18 mouse cellular contexts compared by ENCODE assay signal in the genomic region with DNA sequence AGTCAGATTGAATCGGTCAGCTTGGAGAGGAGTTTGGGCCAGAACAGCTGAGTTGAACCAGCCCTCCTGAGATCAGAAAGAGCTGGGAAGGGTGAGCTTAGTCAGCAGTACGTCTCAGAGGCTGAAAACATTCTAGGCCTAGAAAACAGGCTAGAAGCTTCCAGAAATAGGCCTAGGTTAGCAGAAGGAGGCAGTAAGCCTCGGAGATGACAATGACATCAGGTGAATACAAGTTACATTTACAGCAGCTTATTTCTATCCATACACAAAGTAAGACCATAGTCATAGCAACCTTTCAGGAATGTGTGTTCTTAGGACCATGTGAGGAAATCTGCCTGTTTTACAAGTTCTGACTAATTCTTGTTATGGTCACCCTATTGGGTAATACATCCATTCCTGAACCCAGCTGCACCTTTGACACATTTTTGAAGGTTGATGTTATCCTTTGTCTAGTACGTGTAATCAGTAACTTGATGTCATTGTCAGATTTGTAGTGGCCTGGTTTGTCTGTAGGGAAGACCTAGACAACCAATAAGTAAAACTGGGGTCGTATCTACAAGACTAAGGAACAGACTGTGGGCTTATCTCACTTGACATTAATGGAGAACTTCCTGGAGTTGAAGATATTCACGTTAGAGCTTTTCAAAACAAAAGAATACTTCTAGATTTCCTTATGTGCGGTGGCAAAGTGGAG. TPM values are rescaled to one million over a fixed set of nuclear protein-coding genes. Genes with fewer than 3 reads are reported as not detected.
A peak's percentile ranks its signal among the peaks of the same experiment; 100 is the strongest.
DNase-seq lines count a peak whose midpoint lies in the region; ATAC-seq and TF ChIP-seq lines count a peak whose summit lies in the region.
"Had no signal": no experiment of that assay in that cellular context is flagged by ENCODE, and none has a peak within 500 bp of the region (broad histone marks: within the 10 kb centered on the region; RNA-seq: fewer than 3 reads in every experiment).

No protein-coding gene starts in this region.

- 0 out of 2 replicates have a peak overlapping the region, but pooled peaks have one; percentile 0 for H3K4me3 ChIP-seq in embryonic facial prominence, embryonic 14.5 days (ENCODE audit: low read depth, low read length)
- no peak overlapping the region for H3K4me3 ChIP-seq in embryonic facial prominence, embryonic 10.5 days
- no peak overlapping the region for H3K4me3 ChIP-seq in intestine, embryonic 16.5 days (ENCODE audit: low read length)
- H3K4me3 ChIP-seq in intestine, postnatal 0 days (ENCODE audit: low read depth, low read length), result no peak overlapping the region
- no peak overlapping the region for H3K4me3 ChIP-seq in embryonic facial prominence, embryonic 15.5 days (replicated peaks)
- no peak overlapping the region for H3K4me3 ChIP-seq in stomach, embryonic 16.5 days (replicated peaks; ENCODE audit: low read length)
- no peak overlapping the region for H3K4me3 ChIP-seq in hindbrain, embryonic 10.5 days
- H3K4me3 ChIP-seq: forebrain, embryonic 15.5 days; intestine, embryonic 15.5 days; midbrain, embryonic 12.5 days; neural tube, embryonic 15.5 days had no signal

- H3K9me3 ChIP-seq in embryonic facial prominence, embryonic 14.5 days (ENCODE audit: control insufficient read depth, low read length), result no peaks in the 10 kb centered on the region
- no peaks in the 10 kb centered on the region for H3K9me3 ChIP-seq in embryonic facial prominence, embryonic 10.5 days
- H3K9me3 ChIP-seq in intestine, embryonic 16.5 days (ENCODE audit: control insufficient read depth, low read length), result no peaks in the 10 kb centered on the region
- H3K9me3 ChIP-seq in intestine, postnatal 0 days (ENCODE audit: control insufficient read depth), result no peaks in the 10 kb centered on the region
- H3K9me3 ChIP-seq in embryonic facial prominence, embryonic 15.5 days (replicated peaks), result no peaks in the 10 kb centered on the region
- no peaks in the 10 kb centered on the region for H3K9me3 ChIP-seq in stomach, embryonic 16.5 days (replicated peaks; ENCODE audit: control insufficient read depth, low read length)
- H3K9me3 ChIP-seq in hindbrain, embryonic 10.5 days, result no peaks in the 10 kb centered on the region
- H3K9me3 ChIP-seq: forebrain, embryonic 15.5 days; intestine, embryonic 15.5 days; midbrain, embryonic 12.5 days; neural tube, embryonic 15.5 days had no signal

- 76% methylated on average over 7 of the region's 7 CpGs for WGBS in embryonic facial prominence, embryonic 14.5 days
- WGBS in embryonic facial prominence, embryonic 10.5 days, result 78% methylated on average over 7 of the region's 7 CpGs
- WGBS in intestine, embryonic 16.5 days, result 72% methylated on average over 7 of the region's 7 CpGs
- WGBS in intestine, postnatal 0 days, result 61% methylated on average over 7 of the region's 7 CpGs
- 75% methylated on average over 7 of the region's 7 CpGs for WGBS in embryonic facial prominence, embryonic 15.5 days
- 72% methylated on average over 7 of the region's 7 CpGs for WGBS in stomach, embryonic 16.5 days
- WGBS in hindbrain, embryonic 10.5 days, result 77% methylated on average over 7 of the region's 7 CpGs

- no peak overlapping the region for H3K9ac ChIP-seq in embryonic facial prominence, embryonic 14.5 days (ENCODE audit: low read depth, low read length)
- no peak overlapping the region for H3K9ac ChIP-seq in intestine, embryonic 16.5 days (ENCODE audit: low read depth, low read length)
- H3K9ac ChIP-seq in intestine, postnatal 0 days (ENCODE audit: low read depth, low read length), result no peak overlapping the region
- H3K9ac ChIP-seq in embryonic facial prominence, embryonic 15.5 days, result no peak overlapping the region
- no peak overlapping the region for H3K9ac ChIP-seq in stomach, embryonic 16.5 days (ENCODE audit: low read length)
- H3K9ac ChIP-seq: forebrain, embryonic 15.5 days; hindbrain, embryonic 14.5 days; intestine, embryonic 15.5 days; midbrain, embryonic 12.5 days; neural tube, embryonic 15.5 days had no signal

- peaks cover 13% of the 10 kb centered on the region for H3K4me1 ChIP-seq in embryonic facial prominence, embryonic 14.5 days (ENCODE audit: control insufficient read depth, insufficient read depth, low read length)
- peaks cover 33% of the 10 kb centered on the region for H3K4me1 ChIP-seq in embryonic facial prominence, embryonic 10.5 days
- H3K4me1 ChIP-seq in intestine, embryonic 16.5 days (ENCODE audit: control insufficient read depth, insufficient read depth, low read length), result peaks cover 22% of the 10 kb centered on the region
- H3K4me1 ChIP-seq in intestine, postnatal 0 days (replicated peaks; ENCODE audit: control insufficient read depth, insufficient read depth, low read length), result peaks cover 6% of the 10 kb centered on the region; the same call in 1 of the 2 replicates
- H3K4me1 ChIP-seq in embryonic facial prominence, embryonic 15.5 days, result peaks cover 27% of the 10 kb centered on the region
- peaks cover 20% of the 10 kb centered on the region for H3K4me1 ChIP-seq in stomach, embryonic 16.5 days (ENCODE audit: control insufficient read depth, insufficient read depth, low read length)
- H3K4me1 ChIP-seq in hindbrain, embryonic 10.5 days (replicated peaks), result peaks cover 26% of the 10 kb centered on the region

- H3K4me2 ChIP-seq in embryonic facial prominence, embryonic 14.5 days (ENCODE audit: low read depth, low read length), result no peak overlapping the region
- no peak overlapping the region for H3K4me2 ChIP-seq in intestine, embryonic 16.5 days (ENCODE audit: low read depth, low read length)
- H3K4me2 ChIP-seq in intestine, postnatal 0 days (replicated peaks; ENCODE audit: low read depth), result no peak overlapping the region
- no peak overlapping the region for H3K4me2 ChIP-seq in embryonic facial prominence, embryonic 15.5 days (replicated peaks)
- H3K4me2 ChIP-seq in stomach, embryonic 16.5 days (ENCODE audit: low read depth, low read length), result no peak overlapping the region
- H3K4me2 ChIP-seq: forebrain, embryonic 15.5 days; intestine, embryonic 15.5 days; midbrain, embryonic 12.5 days; neural tube, embryonic 15.5 days had no signal

- H3K27me3 ChIP-seq in embryonic facial prominence, embryonic 14.5 days (replicated peaks; ENCODE audit: control insufficient read depth, insufficient read depth, low read length), result peaks cover 11% of the 10 kb centered on the region
- H3K27me3 ChIP-seq in embryonic facial prominence, embryonic 10.5 days (replicated peaks; ENCODE audit: low read depth, poor library complexity, severe bottlenecking), result peaks cover 10% of the 10 kb centered on the region
- no peaks in the 10 kb centered on the region for H3K27me3 ChIP-seq in intestine, embryonic 16.5 days (replicated peaks; ENCODE audit: control insufficient read depth, insufficient read depth, low read length)
- no peaks in the 10 kb centered on the region for H3K27me3 ChIP-seq in intestine, postnatal 0 days (replicated peaks; ENCODE audit: control insufficient read depth, insufficient read depth, low read length)
- peaks cover 11% of the 10 kb centered on the region for H3K27me3 ChIP-seq in embryonic facial prominence, embryonic 15.5 days
- no peaks in the 10 kb centered on the region for H3K27me3 ChIP-seq in stomach, embryonic 16.5 days (ENCODE audit: control insufficient read depth, insufficient read depth, low read length)
- peaks cover 11% of the 10 kb centered on the region for H3K27me3 ChIP-seq in hindbrain, embryonic 10.5 days (ENCODE audit: insufficient read depth, poor library complexity, severe bottlenecking)
- H3K27me3 ChIP-seq: intestine, embryonic 15.5 days had no signal

- DNase-seq in embryonic facial prominence, embryonic 14.5 days (ENCODE audit: low spot score), result no peak
- DNase-seq in embryonic facial prominence, embryonic 10.5 days (ENCODE audit: low spot score), result no peak
- no peak for DNase-seq in hindbrain, embryonic 10.5 days (ENCODE audit: low spot score)
- no peak for DNase-seq in left cerebral cortex, adult 11 months (ENCODE audit: low spot score)
- DNase-seq: cerebellum, adult 8-10 months; lung, adult 18-20 months; lung, postnatal 4 days; thymus, postnatal 36 days had no signal

- 0 out of 2 replicates have a peak, but pooled peaks cover 4% of the 10 kb centered on the region for H3K36me3 ChIP-seq in embryonic facial prominence, embryonic 14.5 days (ENCODE audit: control insufficient read depth, insufficient read depth, low read length)
- H3K36me3 ChIP-seq in embryonic facial prominence, embryonic 10.5 days (replicated peaks), result peaks cover 12% of the 10 kb centered on the region
- H3K36me3 ChIP-seq in intestine, embryonic 16.5 days (ENCODE audit: control insufficient read depth, insufficient read depth, low read length), result no peaks in the 10 kb centered on the region
- no peaks in the 10 kb centered on the region for H3K36me3 ChIP-seq in intestine, postnatal 0 days (ENCODE audit: control insufficient read depth, insufficient read depth)
- peaks cover 8% of the 10 kb centered on the region for H3K36me3 ChIP-seq in embryonic facial prominence, embryonic 15.5 days
- no peaks in the 10 kb centered on the region for H3K36me3 ChIP-seq in stomach, embryonic 16.5 days (ENCODE audit: control insufficient read depth, insufficient read depth, low read length)
- H3K36me3 ChIP-seq in hindbrain, embryonic 10.5 days, result peaks cover 11% of the 10 kb centered on the region
- H3K36me3 ChIP-seq: forebrain, embryonic 15.5 days; intestine, embryonic 15.5 days; midbrain, embryonic 12.5 days had no signal

- no peak for TF ChIP-seq CTCF in intestine, postnatal 0 days (IDR thresholded peaks at IDR 0.05; ENCODE audit: low read depth)

- no peak overlapping the region for H3K27ac ChIP-seq in embryonic facial prominence, embryonic 14.5 days (replicated peaks; ENCODE audit: low read depth, low read length)
- H3K27ac ChIP-seq in embryonic facial prominence, embryonic 10.5 days (replicated peaks), result no peak overlapping the region
- H3K27ac ChIP-seq in intestine, embryonic 16.5 days (ENCODE audit: low read length), result peak overlapping the region; percentile 52; the same call in 1 of the 2 replicates
- no peak overlapping the region for H3K27ac ChIP-seq in intestine, postnatal 0 days (ENCODE audit: low read depth, low read length)
- 0 out of 2 replicates have a peak overlapping the region, but pooled peaks have one; percentile 22 for H3K27ac ChIP-seq in embryonic facial prominence, embryonic 15.5 days (replicated peaks)
- H3K27ac ChIP-seq in stomach, embryonic 16.5 days (ENCODE audit: low read length), result peak overlapping the region; percentile 60
- H3K27ac ChIP-seq in hindbrain, embryonic 10.5 days, result no peak overlapping the region
- H3K27ac ChIP-seq: forebrain, embryonic 15.5 days; hindbrain, embryonic 14.5 days; intestine, embryonic 15.5 days; kidney, postnatal 0 days; midbrain, embryonic 12.5 days; neural tube, embryonic 15.5 days had no signal

- no peak for ATAC-seq in embryonic facial prominence, embryonic 14.5 days (ENCODE audit: low read depth)
- ATAC-seq in intestine, embryonic 16.5 days, result no peak
- no peak for ATAC-seq in intestine, postnatal 0 days
- no peak for ATAC-seq in embryonic facial prominence, embryonic 15.5 days (ENCODE audit: insufficient number of reproducible peaks, low FRiP score, low TSS enrichment, low read depth)
- no peak for ATAC-seq in stomach, embryonic 16.5 days (ENCODE audit: insufficient read depth, low FRiP score)
- ATAC-seq: forebrain, embryonic 15.5 days; intestine, embryonic 15.5 days had no signal

RNA-seq across cellular contexts. Expression of a gene that starts 2.6 kb away (rescaled TPM):
- 5.2 and 5.3 TPM in 2 replicates for polyA plus RNA-seq in embryonic facial prominence, embryonic 14.5 days (2014; fragmentation: Nextera tagmentation; extraction: Ambion mirVana)
- 4.2 and 4.6 TPM in 2 replicates for polyA plus RNA-seq in embryonic facial prominence, embryonic 10.5 days (2016; fragmentation: Nextera tagmentation; extraction: Ambion mirVana)
- 4.1 and 5.9 TPM in 2 replicates for polyA plus RNA-seq in intestine, embryonic 16.5 days (2015; fragmentation: Nextera tagmentation; extraction: Ambion mirVana)
- polyA plus RNA-seq in intestine, postnatal 0 days (2015; fragmentation: Nextera tagmentation; extraction: Ambion mirVana), result 4.0 and 4.2 TPM in 2 replicates
- 7.5 and 8.1 TPM in 2 replicates for polyA plus RNA-seq in embryonic facial prominence, embryonic 15.5 days (2015; fragmentation: Nextera tagmentation; extraction: Ambion mirVana)
- 4.6 and 5.7 TPM in 2 replicates for polyA plus RNA-seq in stomach, embryonic 16.5 days (2015; fragmentation: Nextera tagmentation; extraction: Ambion mirVana)
- polyA plus RNA-seq in hindbrain, embryonic 10.5 days (2016; fragmentation: Nextera tagmentation; extraction: Ambion mirVana), result 4.5 and 5.1 TPM in 2 replicates

RNA-seq across cellular contexts. Expression of a gene that starts 6.2 kb away (rescaled TPM):
- polyA plus RNA-seq in embryonic facial prominence, embryonic 14.5 days (2014; fragmentation: Nextera tagmentation; extraction: Ambion mirVana), result 1.3 TPM in 2 replicates
- polyA plus RNA-seq in embryonic facial prominence, embryonic 10.5 days (2016; fragmentation: Nextera tagmentation; extraction: Ambion mirVana), result 0.14 and 0.16 TPM in 2 replicates
- polyA plus RNA-seq in intestine, embryonic 16.5 days (2015; fragmentation: Nextera tagmentation; extraction: Ambion mirVana), result 0.78 and 1.2 TPM in 2 replicates
- 0.38 and 0.56 TPM in 2 replicates for polyA plus RNA-seq in intestine, postnatal 0 days (2015; fragmentation: Nextera tagmentation; extraction: Ambion mirVana)
- 5.4 and 5.8 TPM in 2 replicates for polyA plus RNA-seq in embryonic facial prominence, embryonic 15.5 days (2015; fragmentation: Nextera tagmentation; extraction: Ambion mirVana)
- polyA plus RNA-seq in stomach, embryonic 16.5 days (2015; fragmentation: Nextera tagmentation; extraction: Ambion mirVana), result 1.7 and 2.6 TPM in 2 replicates
- 0.26 and 0.30 TPM in 2 replicates for polyA plus RNA-seq in hindbrain, embryonic 10.5 days (2016; fragmentation: Nextera tagmentation; extraction: Ambion mirVana)

RNA-seq across cellular contexts. Expression of a gene that starts 6.7 kb away (rescaled TPM):
- 3.4 and 4.6 TPM in 2 replicates for polyA plus RNA-seq in embryonic facial prominence, embryonic 14.5 days (2014; fragmentation: Nextera tagmentation; extraction: Ambion mirVana)
- polyA plus RNA-seq in embryonic facial prominence, embryonic 10.5 days (2016; fragmentation: Nextera tagmentation; extraction: Ambion mirVana), result 3.0 and 5.7 TPM in 2 replicates
- polyA plus RNA-seq in intestine, embryonic 16.5 days (2015; fragmentation: Nextera tagmentation; extraction: Ambion mirVana), result 1.3 and 1.4 TPM in 2 replicates
- 5.0 and 5.3 TPM in 2 replicates for polyA plus RNA-seq in intestine, postnatal 0 days (2015; fragmentation: Nextera tagmentation; extraction: Ambion mirVana)
- polyA plus RNA-seq in embryonic facial prominence, embryonic 15.5 days (2015; fragmentation: Nextera tagmentation; extraction: Ambion mirVana), result 2.3 and 4.9 TPM in 2 replicates
- 0.98 and 1.5 TPM in 2 replicates for polyA plus RNA-seq in stomach, embryonic 16.5 days (2015; fragmentation: Nextera tagmentation; extraction: Ambion mirVana)
- 3.5 and 4.7 TPM in 2 replicates for polyA plus RNA-seq in hindbrain, embryonic 10.5 days (2016; fragmentation: Nextera tagmentation; extraction: Ambion mirVana)

RNA-seq across cellular contexts. Expression of a gene that starts 19.6 kb away (rescaled TPM):
- 912 and 926 TPM in 2 replicates for polyA plus RNA-seq in embryonic facial prominence, embryonic 14.5 days (2014; fragmentation: Nextera tagmentation; extraction: Ambion mirVana)
- 838 and 844 TPM in 2 replicates for polyA plus RNA-seq in embryonic facial prominence, embryonic 10.5 days (2016; fragmentation: Nextera tagmentation; extraction: Ambion mirVana)
- 713 and 755 TPM in 2 replicates for polyA plus RNA-seq in intestine, embryonic 16.5 days (2015; fragmentation: Nextera tagmentation; extraction: Ambion mirVana)
- 435 and 447 TPM in 2 replicates for polyA plus RNA-seq in intestine, postnatal 0 days (2015; fragmentation: Nextera tagmentation; extraction: Ambion mirVana)
- polyA plus RNA-seq in embryonic facial prominence, embryonic 15.5 days (2015; fragmentation: Nextera tagmentation; extraction: Ambion mirVana), result 718 and 762 TPM in 2 replicates
- polyA plus RNA-seq in stomach, embryonic 16.5 days (2015; fragmentation: Nextera tagmentation; extraction: Ambion mirVana), result 634 and 687 TPM in 2 replicates
- 672 and 778 TPM in 2 replicates for polyA plus RNA-seq in hindbrain, embryonic 10.5 days (2016; fragmentation: Nextera tagmentation; extraction: Ambion mirVana)

RNA-seq across cellular contexts. Expression of a gene that starts 51.7 kb away (rescaled TPM):
- 6.9 and 7.6 TPM in 2 replicates for polyA plus RNA-seq in embryonic facial prominence, embryonic 14.5 days (2014; fragmentation: Nextera tagmentation; extraction: Ambion mirVana)
- polyA plus RNA-seq in embryonic facial prominence, embryonic 10.5 days (2016; fragmentation: Nextera tagmentation; extraction: Ambion mirVana), result 1.1 TPM in 2 replicates
- polyA plus RNA-seq in intestine, embryonic 16.5 days (2015; fragmentation: Nextera tagmentation; extraction: Ambion mirVana), result 15.6 and 15.8 TPM in 2 replicates
- polyA plus RNA-seq in intestine, postnatal 0 days (2015; fragmentation: Nextera tagmentation; extraction: Ambion mirVana), result 14.5 and 15.0 TPM in 2 replicates
- polyA plus RNA-seq in embryonic facial prominence, embryonic 15.5 days (2015; fragmentation: Nextera tagmentation; extraction: Ambion mirVana), result 8.3 and 8.8 TPM in 2 replicates
- 13.1 and 13.3 TPM in 2 replicates for polyA plus RNA-seq in stomach, embryonic 16.5 days (2015; fragmentation: Nextera tagmentation; extraction: Ambion mirVana)
- 1.8 and 2.4 TPM in 2 replicates for polyA plus RNA-seq in hindbrain, embryonic 10.5 days (2016; fragmentation: Nextera tagmentation; extraction: Ambion mirVana)

Comparison
In these comparisons a context has a peak if more than half of its experiments do, and no peak if none do; other contexts are left out.
1. H3K27ac ChIP-seq: peak in intestine, embryonic 16.5 days (single experiment), embryonic facial prominence, embryonic 15.5 days (single experiment) and stomach, embryonic 16.5 days (single experiment); none in embryonic facial prominence, embryonic 14.5 days (single experiment), embryonic facial prominence, embryonic 10.5 days (single experiment), intestine, postnatal 0 days (single experiment) and hindbrain, embryonic 10.5 days (single experiment).